19 mouse cellular contexts compared by ENCODE assay signal in genomic region chr2:5646322-5646721, GRCm38 (mm10).
DNase-seq lines count a peak whose midpoint lies in the region; ATAC-seq and TF ChIP-seq lines count a peak whose summit lies in the region.
"Had no signal": no experiment of that assay in that cellular context is flagged by ENCODE, and none has a peak within 500 bp of the region (broad histone marks: within the 10 kb centered on the region; RNA-seq: fewer than 3 reads in every experiment).

No protein-coding gene starts in this region.

- 62% methylated on average over 5 of the region's 5 CpGs for WGBS in intestine, embryonic 15.5 days
- WGBS in intestine, embryonic 16.5 days: 61% methylated on average over 5 of the region's 5 CpGs
- WGBS in intestine, postnatal 0 days: 55% methylated on average over 5 of the region's 5 CpGs
- 42% methylated on average over 5 of the region's 5 CpGs for WGBS in large intestine, adult 2 months
- 86% methylated on average over 5 of the region's 5 CpGs for WGBS in kidney, embryonic 14.5 days

- no peak overlapping the region for H3K4me3 ChIP-seq in intestine, embryonic 15.5 days (replicated peaks)
- no peak overlapping the region for H3K4me3 ChIP-seq in intestine, embryonic 16.5 days (ENCODE audit: low read length)
- H3K4me3 ChIP-seq in intestine, postnatal 0 days (ENCODE audit: low read depth, low read length): no peak overlapping the region
- H3K4me3 ChIP-seq in kidney, embryonic 14.5 days (ENCODE audit: low read length): no peak overlapping the region

- no peak for TF ChIP-seq CTCF in intestine, postnatal 0 days (IDR thresholded peaks at IDR 0.05; ENCODE audit: low read depth)

- H3K36me3 ChIP-seq in intestine, embryonic 15.5 days: no peaks in the 10 kb centered on the region
- no peaks in the 10 kb centered on the region for H3K36me3 ChIP-seq in intestine, embryonic 16.5 days (ENCODE audit: control insufficient read depth, insufficient read depth, low read length)
- H3K36me3 ChIP-seq in intestine, postnatal 0 days (ENCODE audit: control insufficient read depth, insufficient read depth): no peaks in the 10 kb centered on the region
- H3K36me3 ChIP-seq in kidney, embryonic 14.5 days (ENCODE audit: control insufficient read depth, insufficient read depth, low read length): no peaks in the 10 kb centered on the region
- H3K36me3 ChIP-seq: G1E had no signal

- H3K4me1 ChIP-seq in intestine, embryonic 15.5 days (replicated peaks): peaks cover 5% of the 10 kb centered on the region; the same call in 1 of the 2 replicates
- H3K4me1 ChIP-seq in intestine, embryonic 16.5 days (ENCODE audit: control insufficient read depth, insufficient read depth, low read length): peaks cover 23% of the 10 kb centered on the region
- H3K4me1 ChIP-seq in intestine, postnatal 0 days (replicated peaks; ENCODE audit: control insufficient read depth, insufficient read depth, low read length): peaks cover 6% of the 10 kb centered on the region; the same call in 1 of the 2 replicates
- no peaks in the 10 kb centered on the region for H3K4me1 ChIP-seq in kidney, embryonic 14.5 days (ENCODE audit: control insufficient read depth, insufficient read depth, low read length)

- no peak overlapping the region for H3K4me2 ChIP-seq in intestine, embryonic 15.5 days (replicated peaks)
- H3K4me2 ChIP-seq in intestine, embryonic 16.5 days (ENCODE audit: low read depth, low read length): no peak overlapping the region
- no peak overlapping the region for H3K4me2 ChIP-seq in intestine, postnatal 0 days (replicated peaks; ENCODE audit: low read depth)
- no peak overlapping the region for H3K4me2 ChIP-seq in kidney, embryonic 14.5 days (replicated peaks; ENCODE audit: low read depth, low read length)

- no peaks in the 10 kb centered on the region for H3K27me3 ChIP-seq in intestine, embryonic 15.5 days (replicated peaks)
- H3K27me3 ChIP-seq in intestine, embryonic 16.5 days (replicated peaks; ENCODE audit: control insufficient read depth, insufficient read depth, low read length): no peaks in the 10 kb centered on the region
- H3K27me3 ChIP-seq in intestine, postnatal 0 days (replicated peaks; ENCODE audit: control insufficient read depth, insufficient read depth, low read length): no peaks in the 10 kb centered on the region
- no peaks in the 10 kb centered on the region for H3K27me3 ChIP-seq in kidney, embryonic 14.5 days (ENCODE audit: control insufficient read depth, insufficient read depth, low read length)
- H3K27me3 ChIP-seq: CH12.LX, Patski had no signal

- H3K9me3 ChIP-seq in intestine, embryonic 15.5 days: no peaks in the 10 kb centered on the region
- H3K9me3 ChIP-seq in intestine, embryonic 16.5 days (ENCODE audit: control insufficient read depth, low read length): no peaks in the 10 kb centered on the region
- no peaks in the 10 kb centered on the region for H3K9me3 ChIP-seq in intestine, postnatal 0 days (ENCODE audit: control insufficient read depth)
- no peaks in the 10 kb centered on the region for H3K9me3 ChIP-seq in kidney, embryonic 14.5 days (ENCODE audit: control insufficient read depth, low read length)
- H3K9me3 ChIP-seq: G1E had no signal

- no peak overlapping the region for H3K27ac ChIP-seq in intestine, embryonic 15.5 days
- no peak overlapping the region for H3K27ac ChIP-seq in intestine, embryonic 16.5 days (ENCODE audit: low read length)
- H3K27ac ChIP-seq in intestine, postnatal 0 days (ENCODE audit: low read depth, low read length): no peak overlapping the region
- no peak overlapping the region for H3K27ac ChIP-seq in kidney, embryonic 14.5 days (ENCODE audit: low read depth, low read length)

- peak; percentile 38 for DNase-seq in large intestine, adult 2 months (ENCODE audit: low read depth, low spot score)
- DNase-seq in right cerebral cortex, postnatal 14 days: no peak
- no peak for DNase-seq in urinary bladder, postnatal 36 days (ENCODE audit: low spot score in 2 of 2)
- no peak for DNase-seq in right cerebral cortex, postnatal 36 days (ENCODE audit: low spot score in 2 of 2)
- DNase-seq: adrenal gland, adult 8-10 months; adrenal gland, postnatal 10 days; adrenal gland, postnatal 25 days; B cell, adult 2 months; cerebellum, adult 11 months; cerebellum, adult 11-12 months had no signal

- no peak overlapping the region for H3K9ac ChIP-seq in intestine, embryonic 15.5 days
- H3K9ac ChIP-seq in intestine, embryonic 16.5 days (ENCODE audit: low read depth, low read length): no peak overlapping the region
- no peak overlapping the region for H3K9ac ChIP-seq in intestine, postnatal 0 days (ENCODE audit: low read depth, low read length)
- no peak overlapping the region for H3K9ac ChIP-seq in kidney, embryonic 14.5 days (ENCODE audit: low read depth, low read length)

- peak; percentile 70 for ATAC-seq in intestine, embryonic 15.5 days
- ATAC-seq in intestine, embryonic 16.5 days: peak; percentile 59; the same call in 1 of the 2 replicates
- ATAC-seq in intestine, postnatal 0 days: peak; percentile 31; the same call in 1 of the 2 replicates
- no peak for ATAC-seq in kidney, embryonic 14.5 days (ENCODE audit: low FRiP score, low TSS enrichment)
- ATAC-seq: activated CD4-positive, CD25-positive, alpha-beta regulatory T cell, adult 4 months; CD4-positive, CD25-positive, alpha-beta regulatory T cell, adult 4 months; Patski had no signal
